Comparison of ENCODE assay signal across 8 mouse cellular contexts in genomic region chr11:85392179-85392863, GRCm38 (mm10). TPM values are rescaled to one million over a fixed set of nuclear protein-coding genes. Genes with fewer than 3 reads are reported as not detected.
DNase-seq lines count a peak whose midpoint lies in the region; ATAC-seq lines count a peak whose summit lies in the region.

No protein-coding gene starts in this region.

- no peaks in the 10 kb centered on the region for H3K36me3 ChIP-seq in hindbrain, embryonic 14.5 days (replicated peaks; ENCODE audit: control insufficient read depth, insufficient read depth)

- no peak overlapping the region for H3K4me3 ChIP-seq in hindbrain, embryonic 14.5 days (replicated peaks; ENCODE audit: low read length)

- peaks cover 12% of the 10 kb centered on the region; the same call in 1 of the 2 replicates for H3K4me1 ChIP-seq in hindbrain, embryonic 14.5 days (replicated peaks; ENCODE audit: control insufficient read depth, insufficient read depth, low read length)

- H3K9ac ChIP-seq in hindbrain, embryonic 14.5 days, result no peak overlapping the region

- no peak for ATAC-seq in hindbrain, embryonic 14.5 days (ENCODE audit: low FRiP score)

- H3K9me3 ChIP-seq in hindbrain, embryonic 14.5 days (ENCODE audit: control insufficient read depth, low read length), result no peaks in the 10 kb centered on the region

- 36% methylated on average over 12 of the region's 12 CpGs for WGBS in hindbrain, embryonic 14.5 days

- H3K27me3 ChIP-seq in hindbrain, embryonic 14.5 days (ENCODE audit: control insufficient read depth, insufficient read depth, low read length), result no peaks in the 10 kb centered on the region

- H3K4me2 ChIP-seq in hindbrain, embryonic 14.5 days (replicated peaks), result no peak overlapping the region

- intact Hi-C loops in heart, postnatal 36 days (cut with DNase I), result no loop called here

- DNase-seq in heart, adult 9 months (ENCODE audit: low spot score in 2 of 2), result peak; percentile 10 to 15
- DNase-seq in heart, postnatal 36 days, result no peak
- DNase-seq in ZHBTc4 (ENCODE audit: low read depth, low spot score), result peak; percentile 65
- DNase-seq in hindbrain, embryonic 14.5 days (ENCODE audit: low spot score), result peak; percentile 24
- DNase-seq in lung, postnatal 36 days, result peak; percentile 61
- no peak for DNase-seq in adrenal gland, postnatal 25 days
- DNase-seq in spleen, adult 18-20 months, result no peak
- no peak for DNase-seq in cerebellum, adult 9-11 months

- peak overlapping the region; percentile 62; the same call in 1 of the 2 replicates for H3K27ac ChIP-seq in hindbrain, embryonic 14.5 days

RNA-seq across cellular contexts. Expression of gene Bcas3, which starts 39.4 kb away (rescaled TPM):
- 10 to 100 TPM; 35.8 to 48.8 TPM for total RNA-seq in heart, postnatal 36 days (2021)
- polyA plus RNA-seq in hindbrain, embryonic 14.5 days (2014; fragmentation: Nextera tagmentation; extraction: Ambion mirVana), result 29.2 and 36.5 TPM in 2 replicates
- 42.9 and 55.9 TPM in 2 replicates for total RNA-seq in adrenal gland, postnatal 25 days (2021)

Comparison
In these comparisons a context has a peak if more than half of its experiments do, and no peak if none do; other contexts are left out.
1. DNase-seq: peak in heart, adult 9 months (2 of 2), ZHBTc4 (single experiment), hindbrain, embryonic 14.5 days (single experiment) and lung, postnatal 36 days (single experiment); none in heart, postnatal 36 days (0 of 2), adrenal gland, postnatal 25 days (single experiment), spleen, adult 18-20 months (0 of 2) and cerebellum, adult 9-11 months (single experiment).